8 mouse cellular contexts compared by ENCODE assay signal in genomic region chr19:57136228-57136627, GRCm38 (mm10).
DNase-seq lines count a peak whose midpoint lies in the region; ATAC-seq and TF ChIP-seq lines count a peak whose summit lies in the region.

No protein-coding gene starts in this region.

- no peak for TF ChIP-seq EP300 in stomach, postnatal 0 days (optimal IDR thresholded peaks at IDR 0.05)

- no peak overlapping the region for H3K4me3 ChIP-seq in layer of hippocampus, adult 2 months
- no peak overlapping the region for H3K4me3 ChIP-seq in heart, embryonic 10.5 days
- H3K4me3 ChIP-seq in midbrain, embryonic 14.5 days (replicated peaks; ENCODE audit: low read depth, low read length) = no peak overlapping the region
- H3K4me3 ChIP-seq in stomach, postnatal 0 days (ENCODE audit: low read depth, low read length) = no peak overlapping the region

- H3K4me2 ChIP-seq in midbrain, embryonic 14.5 days (ENCODE audit: low read length) = no peak overlapping the region
- no peak overlapping the region for H3K4me2 ChIP-seq in stomach, postnatal 0 days (replicated peaks; ENCODE audit: low read depth)

- DNase-seq in layer of hippocampus, adult 2 months (ENCODE audit: low spot score in 2 of 2) = peak in 1 of 2 experiments; percentile 60
- DNase-seq in layer of hippocampus, adult 9-11 months = no peak
- peak; percentile 63 to 64 for DNase-seq in adrenal gland, adult 18-20 months (ENCODE audit: low spot score in 2 of 2)
- DNase-seq in embryo, embryonic 10.5 days (ENCODE audit: low spot score) = peak; percentile 93
- no peak for DNase-seq in heart, embryonic 10.5 days (ENCODE audit: low spot score)
- DNase-seq in layer of hippocampus, postnatal 14 days (ENCODE audit: low spot score in 2 of 2) = peak; percentile 47 to 68
- DNase-seq in midbrain, embryonic 14.5 days = peak; percentile 85
- peak; percentile 81 for DNase-seq in stomach, postnatal 0 days (ENCODE audit: low spot score)

- H3K27me3 ChIP-seq in heart, embryonic 10.5 days (ENCODE audit: insufficient read depth, poor library complexity, severe bottlenecking) = no peaks in the 10 kb centered on the region
- no peaks in the 10 kb centered on the region for H3K27me3 ChIP-seq in midbrain, embryonic 14.5 days (ENCODE audit: control insufficient read depth, insufficient read depth, low read length)
- H3K27me3 ChIP-seq in stomach, postnatal 0 days (ENCODE audit: control insufficient read depth, insufficient read depth, low read length) = no peaks in the 10 kb centered on the region

- no peak overlapping the region for H3K27ac ChIP-seq in layer of hippocampus, adult 2 months
- 0 out of 2 replicates have a peak overlapping the region, but pooled peaks have one; percentile 10 for H3K27ac ChIP-seq in heart, embryonic 10.5 days
- peak overlapping the region; percentile 37; the same call in 1 of the 2 replicates for H3K27ac ChIP-seq in midbrain, embryonic 14.5 days (replicated peaks; ENCODE audit: low read depth, low read length)
- peak overlapping the region; percentile 36 for H3K27ac ChIP-seq in stomach, postnatal 0 days (replicated peaks)

- H3K9ac ChIP-seq in midbrain, embryonic 14.5 days (replicated peaks; ENCODE audit: low read length) = no peak overlapping the region
- no peak overlapping the region for H3K9ac ChIP-seq in stomach, postnatal 0 days (ENCODE audit: low read length)

- TF ChIP-seq CTCF in layer of hippocampus, adult 2 months (conservative IDR thresholded peaks at IDR 0.05) = peak; percentile 84
- peak; percentile 89 for TF ChIP-seq CTCF in stomach, postnatal 0 days (IDR thresholded peaks at IDR 0.05; ENCODE audit: low read depth)

- peaks cover 48% of the 10 kb centered on the region for H3K4me1 ChIP-seq in heart, embryonic 10.5 days
- H3K4me1 ChIP-seq in midbrain, embryonic 14.5 days (ENCODE audit: control insufficient read depth, insufficient read depth, low read length) = peaks cover 22% of the 10 kb centered on the region
- 0 out of 2 replicates have a peak, but pooled peaks cover 5% of the 10 kb centered on the region for H3K4me1 ChIP-seq in stomach, postnatal 0 days (replicated peaks; ENCODE audit: control insufficient read depth, insufficient read depth)

- WGBS in heart, embryonic 10.5 days = 52% methylated on average over 7 of the region's 7 CpGs
- 33% methylated on average over 7 of the region's 7 CpGs for WGBS in midbrain, embryonic 14.5 days
- 44% methylated on average over 7 of the region's 7 CpGs for WGBS in stomach, postnatal 0 days

- H3K9me3 ChIP-seq in heart, embryonic 10.5 days = no peaks in the 10 kb centered on the region
- no peaks in the 10 kb centered on the region for H3K9me3 ChIP-seq in midbrain, embryonic 14.5 days (ENCODE audit: control insufficient read depth, low read length)
- no peaks in the 10 kb centered on the region for H3K9me3 ChIP-seq in stomach, postnatal 0 days (ENCODE audit: control insufficient read depth, low read length)

- no peak; the same call in 1 of the 2 replicates for ATAC-seq in midbrain, embryonic 14.5 days (ENCODE audit: low FRiP score, low TSS enrichment)
- peak; percentile 77 for ATAC-seq in stomach, postnatal 0 days (ENCODE audit: low FRiP score, low TSS enrichment)

- peaks cover 25% of the 10 kb centered on the region for H3K36me3 ChIP-seq in heart, embryonic 10.5 days
- H3K36me3 ChIP-seq in midbrain, embryonic 14.5 days (ENCODE audit: control insufficient read depth, insufficient read depth, low read length) = no peaks in the 10 kb centered on the region
- H3K36me3 ChIP-seq in stomach, postnatal 0 days (ENCODE audit: control insufficient read depth, insufficient read depth, low read length) = no peaks in the 10 kb centered on the region

Comparison
In these comparisons a context has a peak if more than half of its experiments do, and no peak if none do; other contexts are left out.
1. DNase-seq: peak in adrenal gland, adult 18-20 months (2 of 2), embryo, embryonic 10.5 days (single experiment), layer of hippocampus, postnatal 14 days (2 of 2), midbrain, embryonic 14.5 days (single experiment) and stomach, postnatal 0 days (single experiment); none in layer of hippocampus, adult 9-11 months (single experiment) and heart, embryonic 10.5 days (single experiment).